Comparison of ENCODE assay signal across 32 mouse cellular contexts in the genomic region with DNA sequence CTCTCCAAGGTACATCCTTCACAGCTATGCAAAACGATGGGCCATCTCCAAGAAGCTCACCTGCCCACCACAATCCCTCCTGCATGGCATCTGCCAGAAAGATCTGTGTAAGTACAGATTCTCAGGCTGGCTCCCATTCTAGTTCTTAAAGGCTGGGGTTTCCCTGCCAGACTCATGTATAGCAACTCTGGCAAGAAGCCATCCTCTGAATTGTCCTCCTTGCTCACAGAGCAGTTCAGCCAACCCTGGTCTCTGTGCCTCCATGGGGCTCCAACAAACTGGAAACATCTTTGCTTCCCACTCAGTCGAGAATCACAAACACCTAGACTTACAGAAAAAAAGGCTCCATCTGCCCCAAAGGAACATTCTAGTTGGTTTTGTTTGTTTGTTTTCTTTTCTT. TPM values are rescaled to one million over a fixed set of nuclear protein-coding genes. Genes with fewer than 3 reads are reported as not detected.
A peak's percentile ranks its signal among the peaks of the same experiment; 100 is the strongest.
DNase-seq lines count a peak whose midpoint lies in the region; ATAC-seq lines count a peak whose summit lies in the region.
"Had no signal": no experiment of that assay in that cellular context is flagged by ENCODE, and none has a peak within 500 bp of the region (broad histone marks: within the 10 kb centered on the region; RNA-seq: fewer than 3 reads in every experiment).

No protein-coding gene starts in this region.

- no peak overlapping the region for H3K9ac ChIP-seq in hindbrain, embryonic 14.5 days
- H3K9ac ChIP-seq in hindbrain, embryonic 12.5 days = no peak overlapping the region
- H3K9ac ChIP-seq in midbrain, embryonic 14.5 days (replicated peaks; ENCODE audit: low read length) = no peak overlapping the region
- no peak overlapping the region for H3K9ac ChIP-seq in midbrain, embryonic 11.5 days (ENCODE audit: low read length)
- H3K9ac ChIP-seq: embryonic facial prominence, embryonic 12.5 days; forebrain, postnatal 0 days; limb, embryonic 13.5 days; liver, embryonic 12.5 days; liver, postnatal 0 days; midbrain, embryonic 15.5 days; neural tube, embryonic 13.5 days; stomach, embryonic 15.5 days had no signal

- H3K4me1 ChIP-seq in hindbrain, embryonic 14.5 days (replicated peaks; ENCODE audit: control insufficient read depth, insufficient read depth, low read length) = no peaks in the 10 kb centered on the region
- peaks cover 2% of the 10 kb centered on the region; the same call in 1 of the 2 replicates for H3K4me1 ChIP-seq in hindbrain, embryonic 12.5 days
- no peaks in the 10 kb centered on the region for H3K4me1 ChIP-seq in midbrain, embryonic 14.5 days (ENCODE audit: control insufficient read depth, insufficient read depth, low read length)
- no peaks in the 10 kb centered on the region for H3K4me1 ChIP-seq in midbrain, embryonic 11.5 days (ENCODE audit: control insufficient read depth, insufficient read depth, low read length)
- H3K4me1 ChIP-seq: embryonic facial prominence, embryonic 12.5 days; forebrain, embryonic 10.5 days; limb, embryonic 13.5 days; liver, embryonic 12.5 days; midbrain, embryonic 15.5 days; neural tube, embryonic 13.5 days; stomach, embryonic 15.5 days had no signal

- peak; percentile 24 to 27 for DNase-seq in cerebellum, postnatal 10 days
- DNase-seq in cerebellum, adult 18-20 months = no peak
- DNase-seq in hindbrain, embryonic 14.5 days (ENCODE audit: low spot score) = peak; percentile 27
- peak; percentile 24 for DNase-seq in midbrain, embryonic 14.5 days
- DNase-seq in midbrain, embryonic 11.5 days (ENCODE audit: low spot score, missing footprints) = no peak
- DNase-seq: adrenal gland, postnatal 10 days; cerebellum, adult 11-12 months; forebrain, postnatal 0 days; gastrocnemius, postnatal 14 days; heart, postnatal 14 days; kidney, postnatal 14 days; layer of hippocampus, adult 9-11 months; liver, postnatal 0 days; right cerebral cortex, postnatal 25 days; thymus, postnatal 14 days had no signal

- WGBS in hindbrain, embryonic 14.5 days = 70% methylated on average over 2 of the region's 2 CpGs
- 89% methylated on average over 2 of the region's 2 CpGs for WGBS in hindbrain, embryonic 12.5 days
- WGBS in midbrain, embryonic 14.5 days = 83% methylated on average over 2 of the region's 2 CpGs
- 79% methylated on average over 2 of the region's 2 CpGs for WGBS in midbrain, embryonic 11.5 days

- no peak overlapping the region for H3K4me3 ChIP-seq in hindbrain, embryonic 14.5 days (replicated peaks; ENCODE audit: low read length)
- H3K4me3 ChIP-seq in hindbrain, embryonic 12.5 days = no peak overlapping the region
- H3K4me3 ChIP-seq in midbrain, embryonic 14.5 days (replicated peaks; ENCODE audit: low read depth, low read length) = no peak overlapping the region
- no peak overlapping the region for H3K4me3 ChIP-seq in midbrain, embryonic 11.5 days (ENCODE audit: low read depth, low read length)
- H3K4me3 ChIP-seq: embryonic facial prominence, embryonic 12.5 days; forebrain, embryonic 10.5 days; hindbrain, embryonic 10.5 days; limb, embryonic 13.5 days; liver, embryonic 12.5 days; midbrain, embryonic 15.5 days; neural tube, embryonic 13.5 days; stomach, embryonic 15.5 days had no signal

- no peaks in the 10 kb centered on the region for H3K9me3 ChIP-seq in hindbrain, embryonic 14.5 days (ENCODE audit: control insufficient read depth, low read length)
- H3K9me3 ChIP-seq in hindbrain, embryonic 12.5 days (replicated peaks) = no peaks in the 10 kb centered on the region
- H3K9me3 ChIP-seq in midbrain, embryonic 14.5 days (ENCODE audit: control insufficient read depth, low read length) = no peaks in the 10 kb centered on the region
- no peaks in the 10 kb centered on the region for H3K9me3 ChIP-seq in midbrain, embryonic 11.5 days (ENCODE audit: control insufficient read depth, low read length)
- H3K9me3 ChIP-seq: embryonic facial prominence, embryonic 12.5 days; forebrain, embryonic 10.5 days; G1E; hindbrain, embryonic 10.5 days; limb, embryonic 13.5 days; liver, embryonic 12.5 days; midbrain, embryonic 15.5 days; neural tube, embryonic 13.5 days; stomach, embryonic 15.5 days had no signal

- no peaks in the 10 kb centered on the region for H3K27me3 ChIP-seq in hindbrain, embryonic 14.5 days (ENCODE audit: control insufficient read depth, insufficient read depth, low read length)
- H3K27me3 ChIP-seq in hindbrain, embryonic 12.5 days = no peaks in the 10 kb centered on the region
- H3K27me3 ChIP-seq in midbrain, embryonic 14.5 days (ENCODE audit: control insufficient read depth, insufficient read depth, low read length) = no peaks in the 10 kb centered on the region
- H3K27me3 ChIP-seq in midbrain, embryonic 11.5 days (ENCODE audit: control insufficient read depth, insufficient read depth, low read length) = no peaks in the 10 kb centered on the region
- H3K27me3 ChIP-seq: embryonic facial prominence, embryonic 12.5 days; limb, embryonic 13.5 days; liver, embryonic 12.5 days; midbrain, embryonic 15.5 days; neural tube, embryonic 13.5 days; Patski; stomach, embryonic 15.5 days had no signal

- no peaks in the 10 kb centered on the region for H3K36me3 ChIP-seq in hindbrain, embryonic 14.5 days (replicated peaks; ENCODE audit: control insufficient read depth, insufficient read depth)
- H3K36me3 ChIP-seq in hindbrain, embryonic 12.5 days = no peaks in the 10 kb centered on the region
- no peaks in the 10 kb centered on the region for H3K36me3 ChIP-seq in midbrain, embryonic 14.5 days (ENCODE audit: control insufficient read depth, insufficient read depth, low read length)
- no peaks in the 10 kb centered on the region for H3K36me3 ChIP-seq in midbrain, embryonic 11.5 days (ENCODE audit: control insufficient read depth, insufficient read depth, low read length)
- H3K36me3 ChIP-seq: embryonic facial prominence, embryonic 12.5 days; forebrain, embryonic 10.5 days; G1E; hindbrain, embryonic 10.5 days; limb, embryonic 13.5 days; liver, embryonic 12.5 days; midbrain, embryonic 15.5 days; neural tube, embryonic 13.5 days; stomach, embryonic 15.5 days had no signal

- no peak overlapping the region for H3K4me2 ChIP-seq in hindbrain, embryonic 14.5 days (replicated peaks)
- no peak overlapping the region for H3K4me2 ChIP-seq in hindbrain, embryonic 12.5 days (replicated peaks)
- H3K4me2 ChIP-seq in midbrain, embryonic 14.5 days (ENCODE audit: low read length) = no peak overlapping the region
- no peak overlapping the region for H3K4me2 ChIP-seq in midbrain, embryonic 11.5 days
- H3K4me2 ChIP-seq: embryonic facial prominence, embryonic 12.5 days; limb, embryonic 13.5 days; liver, embryonic 12.5 days; midbrain, embryonic 15.5 days; neural tube, embryonic 13.5 days; stomach, embryonic 15.5 days had no signal

- no peak for ATAC-seq in hindbrain, embryonic 14.5 days (ENCODE audit: low FRiP score)
- ATAC-seq in hindbrain, embryonic 12.5 days (ENCODE audit: low FRiP score) = no peak
- no peak for ATAC-seq in midbrain, embryonic 14.5 days (ENCODE audit: low FRiP score, low TSS enrichment)
- no peak for ATAC-seq in midbrain, embryonic 11.5 days (ENCODE audit: low FRiP score)
- ATAC-seq in monocyte, adult 5-6 weeks (replicated peaks; ENCODE audit: insufficient number of reproducible peaks, low FRiP score, low TSS enrichment, poor library complexity, severe bottlenecking) = no peak
- ATAC-seq: forebrain, postnatal 0 days; intestine, postnatal 0 days; liver, embryonic 12.5 days; liver, postnatal 0 days; lung, postnatal 0 days; midbrain, embryonic 15.5 days; Patski had no signal

- H3K27ac ChIP-seq in hindbrain, embryonic 14.5 days = no peak overlapping the region
- H3K27ac ChIP-seq in hindbrain, embryonic 12.5 days = no peak overlapping the region
- no peak overlapping the region for H3K27ac ChIP-seq in midbrain, embryonic 14.5 days (replicated peaks; ENCODE audit: low read depth, low read length)
- no peak overlapping the region for H3K27ac ChIP-seq in midbrain, embryonic 11.5 days (ENCODE audit: low read depth, low read length)
- H3K27ac ChIP-seq: embryonic facial prominence, embryonic 12.5 days; forebrain, embryonic 10.5 days; hindbrain, embryonic 10.5 days; limb, embryonic 13.5 days; liver, embryonic 12.5 days; macrophage; midbrain, embryonic 15.5 days; neural tube, embryonic 13.5 days; stomach, embryonic 15.5 days had no signal

RNA-seq across cellular contexts. Expression of gene Fam189a2, which starts 54.5 kb away (rescaled TPM):
- polyA plus RNA-seq in hindbrain, embryonic 14.5 days (2014; fragmentation: Nextera tagmentation; extraction: Ambion mirVana) = 2.7 and 2.8 TPM in 2 replicates
- polyA plus RNA-seq in hindbrain, embryonic 12.5 days (2016; fragmentation: Nextera tagmentation; extraction: Ambion mirVana) = 0.57 and 0.88 TPM in 2 replicates
- 3.0 and 3.5 TPM in 2 replicates for polyA plus RNA-seq in midbrain, embryonic 14.5 days (2014; fragmentation: Nextera tagmentation; extraction: Ambion mirVana)
- 2.6 and 2.8 TPM in 2 replicates for polyA plus RNA-seq in midbrain, embryonic 11.5 days (2014; fragmentation: Nextera tagmentation; extraction: Ambion mirVana)
- total RNA-seq in monocyte, adult 5-6 weeks (2017) = not detected in 3 replicates
- total RNA-seq: granulocyte monocyte progenitor cell, adult 5-6 weeks; megakaryocyte-erythroid progenitor cell, adult 5-6 weeks had no signal
- polyA plus RNA-seq: G1E, macrophage had no signal

Comparison
In these comparisons a context has a peak if more than half of its experiments do, and no peak if none do; other contexts are left out.
1. DNase-seq: peak in cerebellum, postnatal 10 days (2 of 2), hindbrain, embryonic 14.5 days (single experiment) and midbrain, embryonic 14.5 days (single experiment); none in cerebellum, adult 18-20 months (0 of 2) and midbrain, embryonic 11.5 days (single experiment).